Mouse (Mus musculus) adipocyte (in vitro differentiated cells): Measurements from ENCODE around the gene Fap.
A peak's percentile ranks its signal among the peaks of the same experiment; 100 is the strongest.

Experiments used
- DNase-seq: peaks from one replicate; pipeline ENCODE4 v3.0.0-alpha.2; 2016; ENCODE audit warnings: low spot score

Gene Fap

GRCm38 (mm10) chr2:62459241-62460174 lies 114.4 kb downstream of the Fap start:
- no peak for DNase-seq

GRCm38 (mm10) chr2:62458070-62458469 lies 115.8 kb downstream of the Fap start:
- DNase-seq = peak; percentile 50

- DNase-seq = no peak
These were observed 118.9 kb downstream of the Fap start for GRCm38 (mm10) chr2:62454991-62455390.

- DNase-seq = no peak
These were observed 119.8 kb downstream of the Fap start for GRCm38 (mm10) chr2:62454033-62454432.
